Mouse (Mus musculus) olfactory bulb, adult 2 months (tissue): Measurements from ENCODE around the gene Adgrv1. TPM values are rescaled to one million over a fixed set of nuclear protein-coding genes. Genes with fewer than 3 reads are reported as not detected.

Source experiments
- H3K27ac ChIP-seq: fragments of 200-500 bp; 2 replicates; pipeline ENCODE4 v1.5.1; 2012; ENCODE audit warnings: low read depth, low read length; ENCODE audit not compliant: insufficient read depth
- H3K4me1 ChIP-seq: fragments of 200-500 bp; 2 replicates; pipeline ENCODE4 v1.6.1; 2012; ENCODE audit warnings: low read length; ENCODE audit not compliant: control insufficient read depth, insufficient read depth
- H3K4me3 ChIP-seq: fragments of 200-500 bp; 2 replicates; pipeline ENCODE4 v1.5.1; 2012; ENCODE audit warnings: mild to moderate bottlenecking, low read depth, low read length, moderate library complexity; ENCODE audit not compliant: insufficient read depth
- CTCF ChIP-seq: fragments of 200-500 bp; IDR thresholded peaks from 2 replicates; pipeline ENCODE4 v1.5.1; 2012; ENCODE audit warnings: low read depth, mild to moderate bottlenecking, low read length, moderate library complexity; ENCODE audit not compliant: insufficient read depth
- POLR2A ChIP-seq: fragments of 200-500 bp; IDR thresholded peaks from 2 replicates; pipeline ENCODE4 v1.6.1; 2012; ENCODE audit warnings: mild to moderate bottlenecking, low read depth, low read length, moderate library complexity; ENCODE audit not compliant: insufficient read depth
- WGBS: fragments of 180-500 bp; shearing (Covaris S2); methylation state at CpG from one replicate; pipeline ENCODE4 v1.1.7; 2018; 5-methylcytosine and 5-hydroxymethylcytosine counted together
- polyA plus RNA-seq: library from polyadenylated mRNA; stranded (reverse); fragments of >200 nt; gene quantifications from 2 replicates; pipeline ENCODE4 v1.2.4, GENCODE M21; 2012; ENCODE audit warnings: low replicate concordance; ENCODE audit not compliant: missing spikeins, insufficient read depth, insufficient read length

The Adgrv1 gene
- polyA plus RNA-seq, 1 experiment = not detected

GRCm38 (mm10) chr13:81167450-81167849 lies 465.5 kb downstream of the Adgrv1 start:
- H3K27ac ChIP-seq = no peak overlapping the region
- H3K4me3 ChIP-seq = no peak overlapping the region
- 95% methylated on average over 6 of the region's 6 CpGs for WGBS
- H3K4me1 ChIP-seq = no peaks in the 10 kb centered on the region
- no peak for TF ChIP-seq CTCF
- TF ChIP-seq POLR2A = no peak

- H3K4me3 ChIP-seq = no peak overlapping the region
- TF ChIP-seq CTCF (no peak), POLR2A (no peak)
- 56% methylated on average over 2 of the region's 2 CpGs for WGBS
- H3K27ac ChIP-seq = no peak overlapping the region
- H3K4me1 ChIP-seq = no peaks in the 10 kb centered on the region
Observed at GRCm38 (mm10) chr13:81159808-81160207, 473.1 kb downstream of the Adgrv1 start.

DNA sequence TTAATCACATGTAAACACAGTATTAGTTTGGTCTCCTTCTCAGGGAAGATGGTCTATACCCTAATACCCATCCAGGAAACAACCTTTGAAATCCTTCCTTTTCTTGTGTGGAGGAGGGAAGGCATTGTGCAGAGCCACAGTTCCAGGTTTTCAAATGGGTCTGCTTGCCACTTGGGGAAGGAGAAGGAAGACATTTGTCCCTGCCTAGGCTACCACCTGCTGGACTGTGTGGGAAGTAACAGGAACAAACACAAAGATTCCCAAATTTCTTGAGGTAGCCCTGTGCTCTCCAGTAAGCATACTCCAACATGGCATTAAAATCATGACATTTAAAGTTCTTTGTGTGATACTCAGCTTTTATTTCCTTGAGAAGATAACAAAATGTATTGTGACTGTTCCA lies 477.6 kb downstream of the Adgrv1 start:
- no peak for TF ChIP-seq CTCF
- TF ChIP-seq POLR2A = no peak
- Histone ChIP-seq H3K4me1 (no peaks in the 10 kb centered on the region), H3K4me3 (no peak overlapping the region), H3K27ac (no peak overlapping the region)

DNA sequence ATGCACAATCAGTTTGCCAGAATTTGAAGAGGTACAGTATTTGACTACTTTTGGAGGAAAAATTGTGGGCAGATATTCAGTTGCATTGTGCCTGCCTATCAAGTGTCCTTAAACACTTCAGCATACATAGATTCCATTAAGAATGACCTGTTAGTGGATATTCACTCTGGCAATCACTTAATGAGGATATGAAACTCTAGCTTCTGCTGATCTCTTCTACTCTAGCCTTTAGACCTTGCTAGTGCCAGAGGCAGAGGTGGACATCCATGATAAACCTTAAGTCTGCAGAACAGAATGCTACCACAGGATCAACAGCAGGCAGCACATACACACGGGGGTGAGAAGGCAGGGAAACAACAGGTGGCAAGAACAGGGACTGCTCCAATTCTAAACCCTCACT lies 488.5 kb downstream of the Adgrv1 start:
- no peak overlapping the region for H3K4me3 ChIP-seq
- no peak overlapping the region for H3K27ac ChIP-seq
- TF ChIP-seq POLR2A (no peak), CTCF (no peak)
- no peaks in the 10 kb centered on the region for H3K4me1 ChIP-seq
- WGBS = 79% methylated on average over 1 of the region's 1 CpGs

DNA sequence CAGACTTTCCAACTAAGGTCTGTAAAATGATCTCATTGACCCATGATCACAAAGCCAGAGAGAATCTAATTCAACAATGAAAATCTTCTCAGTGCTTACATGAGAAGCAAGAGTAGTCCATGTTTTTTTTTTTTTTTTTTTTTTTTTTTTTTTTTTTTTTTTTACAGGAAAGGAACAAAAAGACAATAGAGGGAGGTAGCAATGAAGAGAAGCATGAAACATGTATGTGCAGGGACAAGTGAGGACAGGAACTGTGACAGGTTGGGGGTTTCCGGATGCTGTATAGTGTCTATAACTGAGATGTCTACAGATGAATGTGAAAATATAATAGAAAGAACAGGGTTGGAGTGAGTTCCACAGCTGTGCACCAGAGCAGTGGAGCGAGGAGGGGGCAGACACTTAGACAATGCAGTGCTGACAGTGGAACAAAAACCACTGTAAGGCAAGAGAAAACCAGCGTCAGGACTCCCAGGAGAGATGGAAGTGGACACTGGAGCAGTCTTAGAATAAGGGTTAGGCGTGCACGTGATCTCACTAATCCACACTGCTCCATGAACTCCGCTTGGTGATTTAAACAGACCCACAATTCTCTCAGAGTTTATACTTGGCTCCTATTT lies 490.6 kb downstream of the Adgrv1 start:
- Histone ChIP-seq H3K27ac (no peak overlapping the region), H3K4me3 (no peak overlapping the region), H3K4me1 (no peaks in the 10 kb centered on the region)
- 51% methylated on average over 6 of the region's 6 CpGs for WGBS
- TF ChIP-seq CTCF (no peak), POLR2A (no peak)

- Histone ChIP-seq H3K4me1 (no peaks in the 10 kb centered on the region), H3K4me3 (no peak overlapping the region), H3K27ac (no peak overlapping the region)
- no peak for TF ChIP-seq CTCF
- TF ChIP-seq POLR2A = no peak
- 44% methylated on average over 11 of the region's 11 CpGs for WGBS
Observed at GRCm38 (mm10) chr13:81136652-81137422, 496.1 kb downstream of the Adgrv1 start.

- H3K27ac ChIP-seq = no peak overlapping the region
- no peak for TF ChIP-seq POLR2A
- TF ChIP-seq CTCF = no peak
- 50% methylated on average over 10 of the region's 10 CpGs for WGBS
- no peaks in the 10 kb centered on the region for H3K4me1 ChIP-seq
- H3K4me3 ChIP-seq = no peak overlapping the region
Observed at GRCm38 (mm10) chr13:81135953-81136352, 497.0 kb downstream of the Adgrv1 start.

DNA sequence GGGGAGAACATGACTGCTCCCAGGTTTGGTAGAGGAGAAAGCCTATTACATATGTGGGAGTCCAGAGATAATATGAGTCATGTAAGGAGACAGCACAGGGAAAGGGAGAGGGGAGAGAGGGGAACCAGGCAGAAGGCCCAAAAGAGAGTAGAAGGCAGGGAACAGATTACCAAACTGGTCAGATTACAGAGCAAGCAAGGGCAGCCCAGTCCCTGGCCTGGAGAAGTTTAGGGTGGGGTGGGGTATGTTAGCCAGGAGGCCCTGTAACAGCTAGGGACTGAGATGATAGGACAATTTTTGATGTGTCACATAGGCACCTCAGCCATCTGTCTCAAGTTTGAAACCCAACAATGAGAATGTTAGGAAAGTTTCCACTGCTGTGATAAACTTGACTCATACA lies 498.5 kb downstream of the Adgrv1 start:
- no peak overlapping the region for H3K27ac ChIP-seq
- H3K4me1 ChIP-seq = no peaks in the 10 kb centered on the region
- H3K4me3 ChIP-seq = no peak overlapping the region
- TF ChIP-seq POLR2A = no peak
- no peak for TF ChIP-seq CTCF

DNA sequence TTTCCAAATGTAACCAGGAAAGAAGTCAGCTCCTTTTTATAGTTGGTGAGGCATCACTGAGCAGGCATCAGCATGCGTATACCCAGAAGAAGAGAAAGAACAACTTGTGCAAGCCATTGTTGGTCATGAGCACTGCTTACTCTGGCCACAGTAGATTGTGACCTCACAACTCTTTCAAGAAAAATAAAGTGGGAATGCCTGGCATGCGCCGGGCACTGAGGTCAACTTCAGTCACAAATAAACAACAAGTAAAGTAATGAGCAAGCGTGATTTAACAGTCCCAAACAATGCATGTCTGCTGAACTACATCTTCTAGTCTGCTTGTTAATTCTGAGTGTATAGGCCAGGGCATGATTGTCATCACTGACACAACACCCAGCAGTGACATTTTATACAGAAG lies 499.6 kb downstream of the Adgrv1 start:
- no peaks in the 10 kb centered on the region for H3K4me1 ChIP-seq
- H3K27ac ChIP-seq = no peak overlapping the region
- 65% methylated on average over 4 of the region's 4 CpGs for whole genome bisulfite sequencing
- no peak overlapping the region for H3K4me3 ChIP-seq
- TF ChIP-seq POLR2A (no peak), CTCF (no peak)
